Mouse (Mus musculus): Measurements from ENCODE around the gene Afm. TPM values are rescaled to one million over a fixed set of nuclear protein-coding genes. Genes with fewer than 3 reads are reported as not detected.

The Afm gene
- not detected for total RNA-seq (2021)
- long read RNA-seq, experiment 1: 0 reads
- long read RNA-seq, experiment 2: 0 reads

DNA sequence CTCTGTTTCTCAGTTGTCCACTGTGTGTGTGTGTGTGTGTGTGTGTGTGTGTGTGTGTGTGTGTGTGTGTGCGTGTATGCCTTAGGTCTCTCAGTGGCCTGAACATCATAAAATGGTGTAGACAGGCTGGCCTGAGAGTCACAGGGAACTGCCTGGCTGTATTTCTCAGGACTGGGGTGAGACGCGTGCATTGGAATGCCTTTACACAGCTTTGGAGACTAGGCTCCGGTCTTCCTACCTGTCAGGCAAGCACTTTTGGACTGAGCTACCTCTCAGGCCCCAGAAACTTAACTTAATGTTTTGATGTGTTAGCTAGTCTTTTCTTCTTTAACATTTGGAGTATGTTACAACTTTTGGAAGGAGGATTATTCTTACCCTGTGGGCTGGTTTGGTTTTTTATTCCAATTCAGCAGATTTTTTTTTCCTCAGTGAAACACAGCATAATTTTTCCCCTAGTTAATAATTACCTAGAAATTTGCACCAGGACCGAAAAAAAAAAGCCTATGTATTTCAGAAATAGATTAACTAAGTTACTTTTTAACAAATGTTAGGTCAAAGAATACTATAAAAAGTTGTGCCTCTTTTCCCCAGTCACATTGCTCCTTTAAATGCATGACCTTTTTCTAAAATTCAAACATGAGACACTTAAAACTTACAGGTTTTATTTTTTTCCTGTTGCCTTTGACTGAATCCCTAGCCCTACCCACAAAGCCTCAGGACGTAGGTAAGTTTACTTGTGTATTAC is at the start of gene Afm:
TSS of gene Afm (plus strand) at position 577 of the 745 bp plus-strand sequence.
- H3K27ac ChIP-seq: no peak within 1 kb of the TSS
- TF ChIP-seq CTCF (conservative IDR thresholded peaks at IDR 0.05): no peak
- no peak for DNase-seq (ENCODE audit: low spot score in 2 of 2)
- no peak within 1 kb of the TSS for H3K4me3 ChIP-seq

- no peak overlapping the region for H3K27ac ChIP-seq
- no peak for DNase-seq (ENCODE audit: low spot score in 2 of 2)
- no peak overlapping the region for H3K4me3 ChIP-seq
- no peak for TF ChIP-seq CTCF (conservative IDR thresholded peaks at IDR 0.05)
These were observed 47.9 kb upstream of the Afm start for GRCm38 (mm10) chr5:90470836-90471235.

GRCm38 (mm10) chr5:90473902-90474301 is 44.8 kb upstream of the Afm start:
- DNase-seq (ENCODE audit: low spot score in 2 of 2): no peak
- no peak overlapping the region for H3K4me3 ChIP-seq
- H3K27ac ChIP-seq: no peak overlapping the region
- TF ChIP-seq CTCF (conservative IDR thresholded peaks at IDR 0.05): no peak

DNA sequence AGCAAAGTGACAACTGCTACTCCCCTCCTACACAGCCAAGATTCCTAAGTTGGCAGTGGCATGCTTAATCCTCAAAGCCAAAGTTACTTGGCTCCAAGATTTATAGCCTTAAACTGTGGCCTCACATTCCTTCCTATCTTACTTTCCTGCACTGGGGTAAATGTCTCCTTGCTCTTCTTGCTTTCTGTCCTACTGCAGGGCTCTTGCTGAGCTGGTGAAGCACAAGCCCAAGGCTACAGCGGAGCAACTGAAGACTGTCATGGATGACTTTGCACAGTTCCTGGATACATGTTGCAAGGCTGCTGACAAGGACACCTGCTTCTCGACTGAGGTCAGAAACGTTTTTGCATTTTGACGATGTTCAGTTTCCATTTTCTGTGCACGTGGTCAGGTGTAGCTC is 44.4 kb upstream of the Afm start:
- no peak for DNase-seq (ENCODE audit: low spot score in 2 of 2)
- TF ChIP-seq CTCF (conservative IDR thresholded peaks at IDR 0.05): no peak
- Histone ChIP-seq H3K27ac (no peak overlapping the region), H3K4me3 (no peak overlapping the region)

DNA sequence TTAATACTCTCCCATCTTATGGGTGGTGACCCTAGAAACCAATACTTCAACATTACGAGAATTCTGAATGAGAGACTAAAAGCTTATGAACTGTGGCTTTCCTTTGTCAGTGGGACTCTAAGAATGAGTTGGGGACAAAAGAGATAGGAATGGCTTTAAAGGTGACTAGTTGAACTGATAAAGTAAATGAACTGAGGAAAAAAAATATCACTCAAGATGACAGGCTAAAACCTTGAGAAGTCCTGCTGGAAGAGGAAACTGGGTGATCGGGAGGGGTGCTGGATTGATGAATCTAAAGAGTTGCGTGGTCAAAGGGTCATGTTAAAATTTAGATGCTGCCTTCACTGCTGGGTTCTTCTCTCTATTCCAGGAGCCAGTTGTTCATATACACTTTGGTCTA is 42.0 kb upstream of the Afm start:
- DNase-seq (ENCODE audit: low spot score in 2 of 2): no peak
- Histone ChIP-seq H3K27ac (no peak overlapping the region), H3K4me3 (no peak overlapping the region)
- no peak for TF ChIP-seq CTCF (conservative IDR thresholded peaks at IDR 0.05)

DNA sequence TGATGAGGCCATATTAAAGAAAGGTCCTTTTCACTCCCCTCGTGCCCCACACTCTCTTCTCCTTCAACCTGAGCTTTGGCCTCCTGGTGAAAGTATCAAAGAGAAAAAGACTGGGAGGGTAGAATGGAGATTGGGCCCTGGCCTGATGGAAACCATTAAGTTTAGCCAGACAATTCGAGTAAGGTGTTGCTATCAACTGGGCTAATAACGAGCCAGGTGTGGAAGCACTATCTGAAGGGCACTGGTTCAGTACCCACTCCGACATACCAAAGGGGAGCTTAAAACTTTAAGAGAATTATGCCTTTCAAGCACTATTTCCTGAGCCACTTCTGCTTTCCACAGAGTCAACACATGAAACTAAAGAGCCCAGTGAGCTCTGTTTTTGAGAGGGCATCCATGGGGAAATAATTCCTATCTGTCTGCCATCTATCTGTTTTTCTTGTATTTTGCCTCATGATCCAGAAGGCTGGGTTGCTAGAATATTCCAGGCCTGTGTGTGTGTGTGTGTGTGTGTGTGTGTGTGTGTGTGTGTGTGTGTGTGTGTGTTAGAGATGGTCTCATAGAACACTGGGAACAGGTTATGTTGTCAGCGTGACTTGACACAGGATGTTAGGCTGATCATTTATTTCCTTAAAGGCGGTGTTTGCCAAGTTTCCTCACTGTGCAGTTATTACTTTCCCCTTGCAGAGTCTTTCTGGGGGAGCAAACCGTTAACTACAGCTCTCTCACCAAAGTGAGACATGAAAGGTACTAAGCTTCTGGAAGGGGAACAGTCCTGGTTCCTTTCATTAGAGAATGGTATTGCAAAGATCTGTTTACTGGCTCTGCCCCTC is 41.2 kb upstream of the Afm start:
- Histone ChIP-seq H3K4me3 (no peak overlapping the region), H3K27ac (no peak overlapping the region)
- no peak for DNase-seq (ENCODE audit: low spot score in 2 of 2)
- no peak for TF ChIP-seq CTCF (conservative IDR thresholded peaks at IDR 0.05)

- no peak for TF ChIP-seq CTCF (conservative IDR thresholded peaks at IDR 0.05)
- no peak overlapping the region for H3K27ac ChIP-seq
- no peak overlapping the region for H3K4me3 ChIP-seq
- DNase-seq (ENCODE audit: low spot score in 2 of 2): no peak
These were observed 39.8 kb upstream of the Afm start for GRCm38 (mm10) chr5:90478886-90479285.

GRCm38 (mm10) chr5:90485597-90485996 is 33.1 kb upstream of the Afm start:
- DNase-seq (ENCODE audit: low spot score in 2 of 2): no peak

DNA sequence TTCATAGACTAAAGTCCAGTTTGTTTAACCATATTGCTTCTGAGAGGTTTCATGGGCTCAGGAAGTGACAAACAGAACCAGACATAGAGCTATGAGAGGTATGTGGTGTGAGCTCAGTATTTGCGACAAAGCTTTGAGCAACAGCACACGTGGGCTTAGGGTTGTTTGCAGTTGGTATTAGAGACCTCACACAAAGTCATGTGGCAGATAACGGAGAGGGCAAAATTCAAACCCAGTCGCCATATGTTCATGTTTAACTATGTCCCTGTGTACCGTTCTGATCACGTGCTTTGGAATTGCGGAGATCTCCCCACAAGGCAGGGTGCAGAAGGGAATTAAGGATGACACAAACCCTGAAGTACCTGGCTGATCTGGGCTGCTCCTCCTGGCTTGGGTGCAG is 30.4 kb upstream of the Afm start:
- Histone ChIP-seq H3K4me3 (no peak overlapping the region), H3K27ac (no peak overlapping the region)
- no peak for TF ChIP-seq CTCF (conservative IDR thresholded peaks at IDR 0.05)
- DNase-seq (ENCODE audit: low spot score in 2 of 2): no peak

More at GRCm38 (mm10) chr5:90485597-90485996, 33.1 kb upstream of the Afm start:
- Histone ChIP-seq H3K27ac (no peak overlapping the region), H3K4me3 (no peak overlapping the region)
- no peak for TF ChIP-seq CTCF (conservative IDR thresholded peaks at IDR 0.05)

- no peak for TF ChIP-seq CTCF (conservative IDR thresholded peaks at IDR 0.05)
- Histone ChIP-seq H3K4me3 (no peak within 1 kb of the TSS), H3K27ac (no peak within 1 kb of the TSS)
- no peak for DNase-seq (ENCODE audit: low spot score in 2 of 2)
These were observed 28.2 kb upstream of the Afm start, which contains the start of gene Afp for GRCm38 (mm10) chr5:90490518-90490917. Afp (plus strand) TSS chr5:90490737.

DNA sequence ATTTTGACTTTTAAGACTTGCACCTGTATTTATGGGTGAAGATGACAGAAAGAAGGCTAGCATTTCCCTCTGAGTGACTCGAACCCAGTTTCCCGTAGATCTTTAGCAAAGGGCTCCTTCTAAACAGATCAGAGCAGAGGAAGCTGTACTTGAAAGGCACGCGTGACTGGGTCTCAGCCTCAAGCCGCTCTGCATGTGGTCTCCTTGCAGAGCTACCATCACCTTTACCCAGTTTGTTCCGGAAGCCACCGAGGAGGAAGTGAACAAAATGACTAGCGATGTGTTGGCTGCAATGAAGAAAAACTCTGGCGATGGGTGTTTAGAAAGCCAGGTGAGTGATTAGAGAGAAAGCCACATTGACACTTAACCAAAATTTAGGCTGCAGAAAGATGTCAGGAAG is 26.3 kb upstream of the Afm start:
- no peak for DNase-seq (ENCODE audit: low spot score in 2 of 2)
- Histone ChIP-seq H3K4me3 (no peak overlapping the region), H3K27ac (no peak overlapping the region)
- no peak for TF ChIP-seq CTCF (conservative IDR thresholded peaks at IDR 0.05)

GRCm38 (mm10) chr5:90494308-90494707 is 24.4 kb upstream of the Afm start:
- H3K4me3 ChIP-seq: no peak overlapping the region
- no peak overlapping the region for H3K27ac ChIP-seq
- no peak for TF ChIP-seq CTCF (conservative IDR thresholded peaks at IDR 0.05)
- no peak for DNase-seq (ENCODE audit: low spot score in 2 of 2)

GRCm38 (mm10) chr5:90499509-90499908 is 19.2 kb upstream of the Afm start:
- DNase-seq (ENCODE audit: low spot score in 2 of 2): peak; percentile 4 to 16
- no peak overlapping the region for H3K4me3 ChIP-seq
- TF ChIP-seq CTCF (conservative IDR thresholded peaks at IDR 0.05): no peak
- H3K27ac ChIP-seq: no peak overlapping the region

All from layer of hippocampus, adult 2 months (tissue).